Mouse (Mus musculus): ENCODE measurements around the gene Ankrd52. TPM values are rescaled to one million over a fixed set of nuclear protein-coding genes. Genes with fewer than 3 reads are reported as not detected.

Gene Ankrd52
- 65.0 and 67.0 TPM in 2 replicates for polyA plus RNA-seq (2012)

GRCm38 (mm10) chr10:128376455-128377211, at the start of gene Ankrd52:
TSS of gene Ankrd52 (plus strand) at chr10:128377115.

GRCm38 (mm10) chr10:128337306-128338181, 39.4 kb upstream of the Ankrd52 start, which contains the start of gene Cs:
TSS of gene Cs (plus strand) at chr10:128337734.

GRCm38 (mm10) chr10:128368402-128369217, 8.3 kb upstream of the Ankrd52 start, which contains the start of gene Coq10a:
TSS of gene Coq10a (minus strand) at chr10:128368997.

GRCm38 (mm10) chr10:128401056-128401455, 24.1 kb downstream of the Ankrd52 start, which contains the start of gene Slc39a5:
TSS of gene Slc39a5 (minus strand) at chr10:128401229.

GRCm38 (mm10) chr10:128411211-128412054, 34.5 kb downstream of the Ankrd52 start, which contains the start of the genes Nabp2 and Rnf41:
TSS of gene Nabp2 (minus strand) at chr10:128411492.
TSS of gene Rnf41 (plus strand) at chr10:128411657.

Other genes with a start within 250 kb of the Ankrd52 start
- 6.4 and 7.7 TPM in 2 replicates for gene Rbms2, start 196.8 kb upstream of the Ankrd52 start, polyA plus RNA-seq (2012)
- 1.2 and 2.4 TPM in 2 replicates for gene Gls2, start 182.7 kb upstream of the Ankrd52 start, polyA plus RNA-seq (2012)
- 2.2 and 3.2 TPM in 2 replicates for gene Spryd4, start 165.3 kb upstream of the Ankrd52 start, polyA plus RNA-seq (2012)
- 0.21 and 0.27 TPM in 2 replicates for gene Mip, start 151.3 kb upstream of the Ankrd52 start, polyA plus RNA-seq (2012)
- 37.8 and 58.1 TPM in 2 replicates for gene Timeless, start 145.1 kb upstream of the Ankrd52 start, polyA plus RNA-seq (2012)
- gene Apon, start 123.0 kb upstream of the Ankrd52 start, polyA plus RNA-seq (2012), result 0.14 and 0.30 TPM in 2 replicates
- 0.05 and 0.19 TPM in 2 replicates for gene Apof, start 108.4 kb upstream of the Ankrd52 start, polyA plus RNA-seq (2012)
- gene Stat2, start 106.6 kb upstream of the Ankrd52 start, polyA plus RNA-seq (2012), result 17.2 and 18.9 TPM in 2 replicates
- gene Il23a, start 78.4 kb upstream of the Ankrd52 start, polyA plus RNA-seq (2012), result 0.32 and 0.37 TPM in 2 replicates
- 4.0 and 4.9 TPM in 2 replicates for gene Pan2, start 73.8 kb upstream of the Ankrd52 start, polyA plus RNA-seq (2012)
- 92.5 and 111 TPM in 2 replicates for gene Cnpy2, start 54.7 kb upstream of the Ankrd52 start, polyA plus RNA-seq (2012)
- 29.3 and 29.5 TPM in 2 replicates for gene Cs, start 39.4 kb upstream of the Ankrd52 start, polyA plus RNA-seq (2012)
- 8.1 TPM in 2 replicates for gene Coq10a, start 8.1 kb upstream of the Ankrd52 start, polyA plus RNA-seq (2012)
- gene Slc39a5, start 24.1 kb downstream of the Ankrd52 start, polyA plus RNA-seq (2012), result 0.05 TPM in 1 of 2 replicates, not detected in the other
- gene Nabp2, start 34.4 kb downstream of the Ankrd52 start, polyA plus RNA-seq (2012), result 201 and 217 TPM in 2 replicates
- gene Rnf41, start 34.5 kb downstream of the Ankrd52 start, polyA plus RNA-seq (2012), result 15.5 and 16.3 TPM in 2 replicates
- 197 and 236 TPM in 2 replicates for gene Smarcc2, start 82.1 kb downstream of the Ankrd52 start, polyA plus RNA-seq (2012)
- 457 and 543 TPM in 2 replicates for gene Myl6, start 117.0 kb downstream of the Ankrd52 start, polyA plus RNA-seq (2012)
- 18.3 and 25.9 TPM in 2 replicates for gene Myl6b, start 121.6 kb downstream of the Ankrd52 start, polyA plus RNA-seq (2012)
- 147 and 159 TPM in 2 replicates for gene Esyt1, start 148.8 kb downstream of the Ankrd52 start, polyA plus RNA-seq (2012)
- gene Zc3h10, start 170.7 kb downstream of the Ankrd52 start, polyA plus RNA-seq (2012), result 33.5 and 34.0 TPM in 2 replicates
- gene Rpl41, start 172.2 kb downstream of the Ankrd52 start, polyA plus RNA-seq (2012), result 8,366 and 9,270 TPM in 2 replicates
- gene Pa2g4, start 188.9 kb downstream of the Ankrd52 start, polyA plus RNA-seq (2012), result 508 and 557 TPM in 2 replicates
- 0.46 and 0.58 TPM in 2 replicates for gene Erbb3, start 212.5 kb downstream of the Ankrd52 start, polyA plus RNA-seq (2012)
- 4,910 and 5,054 TPM in 2 replicates for gene Rps26, start 249.6 kb downstream of the Ankrd52 start, polyA plus RNA-seq (2012)